Mouse (Mus musculus): ENCODE measurements around the gene Gm11042.

Gm11042 gene

GRCm38 (mm10) chr12:74316344-74316973, at the start of gene Gm11042:
Gene Gm11042 (minus strand): TSS chr12:74316394.
- peak; percentile 26 for DNase-seq

GRCm38 (mm10) chr12:74364477-74364876, 48.3 kb upstream of the Gm11042 start:
- no peak for DNase-seq

- DNase-seq, result no peak
Measured at GRCm38 (mm10) chr12:74363076-74363475, 46.9 kb upstream of the Gm11042 start.

GRCm38 (mm10) chr12:74362453-74362852, 46.3 kb upstream of the Gm11042 start:
- no peak for DNase-seq

- no peak for DNase-seq
Measured at GRCm38 (mm10) chr12:74359791-74360190, 43.6 kb upstream of the Gm11042 start.

GRCm38 (mm10) chr12:74357806-74358205, 41.6 kb upstream of the Gm11042 start:
- no peak for DNase-seq

GRCm38 (mm10) chr12:74342720-74343119, 26.5 kb upstream of the Gm11042 start:
- DNase-seq, result no peak

- DNase-seq, result no peak
Measured at GRCm38 (mm10) chr12:74340070-74340469, 23.9 kb upstream of the Gm11042 start.

GRCm38 (mm10) chr12:74333706-74334105, 17.5 kb upstream of the Gm11042 start:
- no peak for DNase-seq

- peak; percentile 30 for DNase-seq
Measured at GRCm38 (mm10) chr12:74333016-74333415, 16.8 kb upstream of the Gm11042 start.

GRCm38 (mm10) chr12:74329759-74330158, 13.6 kb upstream of the Gm11042 start:
- no peak for DNase-seq

GRCm38 (mm10) chr12:74326644-74327043, 10.4 kb upstream of the Gm11042 start:
- no peak for DNase-seq

- DNase-seq, result no peak
Measured at GRCm38 (mm10) chr12:74321981-74322380, 5.8 kb upstream of the Gm11042 start.

- DNase-seq, result no peak
Measured at GRCm38 (mm10) chr12:74320318-74320717, 4.1 kb upstream of the Gm11042 start.

- DNase-seq, result peak; percentile 81
Measured at GRCm38 (mm10) chr12:74316989-74317759, 980 bp upstream of the Gm11042 start.

GRCm38 (mm10) chr12:74315221-74315620, 973 bp downstream of the Gm11042 start:
- peak; percentile 19 for DNase-seq

- DNase-seq, result no peak
Measured at GRCm38 (mm10) chr12:74312611-74313010, 3.6 kb downstream of the Gm11042 start.

GRCm38 (mm10) chr12:74303418-74304294, 12.5 kb downstream of the Gm11042 start:
- DNase-seq, result no peak

- no peak for DNase-seq
Measured at GRCm38 (mm10) chr12:74301559-74301958, 14.6 kb downstream of the Gm11042 start.

- DNase-seq, result no peak
Measured at GRCm38 (mm10) chr12:74296374-74296773, 19.8 kb downstream of the Gm11042 start.

GRCm38 (mm10) chr12:74293624-74294023, 22.6 kb downstream of the Gm11042 start:
- no peak for DNase-seq

GRCm38 (mm10) chr12:74290983-74291382, 25.2 kb downstream of the Gm11042 start:
- DNase-seq, result no peak

- DNase-seq, result peak; percentile 57
Measured at GRCm38 (mm10) chr12:74284685-74285054, 31.5 kb downstream of the Gm11042 start.

Data from cerebellum, adult 11-12 months (tissue).